Mouse (Mus musculus) spleen, adult 2 months (tissue): ENCODE results near the gene Prex1. TPM values are rescaled to one million over a fixed set of nuclear protein-coding genes. Genes with fewer than 3 reads are reported as not detected.
A peak's percentile ranks its signal among the peaks of the same experiment; 100 is the strongest.

ENCODE experiments used
- DNase-seq, 2 experiments: peaks; one replicate each; pipeline versions ENCODE4 v3.0.0 to v3.0.0-alpha.2; 2012 to 2021; ENCODE audit warnings: low spot score in 2 of 2, low read depth in 1 of 2
- H3K27ac ChIP-seq: fragments of 200-500 bp; 2 replicates; pipeline ENCODE4 v1.5.1; 2012; ENCODE audit warnings: low read length, inconsistent platforms; ENCODE audit not compliant: insufficient read depth
- H3K27me3 ChIP-seq: fragments of 200-500 bp; 2 replicates; pipeline ENCODE4 v1.6.1; 2012; ENCODE audit warnings: mild to moderate bottlenecking, moderate library complexity, low read length, inconsistent platforms; ENCODE audit not compliant: control insufficient read depth, insufficient read depth
- H3K36me3 ChIP-seq: fragments of 200-500 bp; 2 replicates; pipeline ENCODE4 v1.6.1; 2012; ENCODE audit warnings: mild to moderate bottlenecking, low read length, inconsistent platforms; ENCODE audit not compliant: control insufficient read depth, insufficient read depth
- H3K4me1 ChIP-seq: fragments of 200-500 bp; 2 replicates; pipeline ENCODE4 v1.6.1; 2011; ENCODE audit warnings: inconsistent platforms; ENCODE audit not compliant: control insufficient read depth, insufficient read depth, insufficient read length
- H3K4me3 ChIP-seq: fragments of 200-500 bp; 2 replicates; pipeline ENCODE4 v1.5.1; 2011; ENCODE audit warnings: mild to moderate bottlenecking, inconsistent platforms; ENCODE audit not compliant: insufficient read depth, insufficient read length; ENCODE audit errors: extremely low read depth
- CTCF ChIP-seq: fragments of 200-500 bp; IDR thresholded peaks from 2 replicates; pipeline ENCODE4 v1.5.1; 2011; ENCODE audit warnings: mild to moderate bottlenecking, inconsistent platforms; ENCODE audit not compliant: insufficient read depth, insufficient read length, insufficient replicate concordance; ENCODE audit errors: extremely low read depth
- POLR2A ChIP-seq: fragments of 200-500 bp; IDR thresholded peaks from 2 replicates; pipeline ENCODE4 v1.6.1; 2011; ENCODE audit warnings: low read depth, low read length, inconsistent platforms
- WGBS: fragments of 180-500 bp; shearing (Covaris S2); methylation state at CpG from one replicate; pipeline ENCODE4 v1.1.7; 2018; 5-methylcytosine and 5-hydroxymethylcytosine counted together
- polyA plus RNA-seq: library from polyadenylated mRNA; depleted of rRNA; stranded (reverse); fragments of >200 nt; gene quantifications from 2 replicates; pipeline ENCODE4 v1.2.3, GENCODE M21; 2012

Prex1 gene
- polyA plus RNA-seq, 1 experiment: 123 TPM

- TF ChIP-seq POLR2A (no peak), CTCF (no peak)
- Histone ChIP-seq H3K27me3 (no peaks in the 10 kb centered on the region), H3K4me1 (peaks cover 52% of the 10 kb centered on the region), H3K27ac (no peak overlapping the region), H3K36me3 (peaks cover 13% of the 10 kb centered on the region), H3K4me3 (no peak overlapping the region)
- DNase-seq: no peak
- WGBS: 86% methylated on average over 13 of the region's 13 CpGs
These were observed 80.9 kb downstream of the Prex1 start for GRCm38 (mm10) chr2:166632571-166633361.

GRCm38 (mm10) chr2:166631621-166632171, 81.9 kb downstream of the Prex1 start:
- Histone ChIP-seq H3K36me3 (peaks cover 9% of the 10 kb centered on the region), H3K27ac (peak overlapping the region; percentile 76), H3K27me3 (no peaks in the 10 kb centered on the region), H3K4me1 (peaks cover 56% of the 10 kb centered on the region), H3K4me3 (no peak overlapping the region)
- WGBS: 63% methylated on average over 10 of the region's 10 CpGs
- no peak for DNase-seq
- TF ChIP-seq CTCF (no peak), POLR2A (no peak)

GRCm38 (mm10) chr2:166631189-166631588, 82.4 kb downstream of the Prex1 start:
- Histone ChIP-seq H3K36me3 (peaks cover 9% of the 10 kb centered on the region), H3K4me3 (no peak overlapping the region), H3K4me1 (peaks cover 61% of the 10 kb centered on the region), H3K27ac (peak overlapping the region; percentile 76), H3K27me3 (no peaks in the 10 kb centered on the region)
- TF ChIP-seq CTCF (no peak), POLR2A (no peak)
- 43% methylated on average over 5 of the region's 5 CpGs for WGBS
- no peak for DNase-seq

- H3K4me1 ChIP-seq: peaks cover 71% of the 10 kb centered on the region
- peaks cover 9% of the 10 kb centered on the region for H3K36me3 ChIP-seq
- DNase-seq: peak in 1 of 2 experiments; percentile 74
- WGBS: 36% methylated on average over 17 of the region's 17 CpGs
- H3K27ac ChIP-seq: peak overlapping the region; percentile 76
- no peaks in the 10 kb centered on the region for H3K27me3 ChIP-seq
- no peak for TF ChIP-seq CTCF
- TF ChIP-seq POLR2A: no peak
- no peak overlapping the region for H3K4me3 ChIP-seq
These were observed 83.5 kb downstream of the Prex1 start for GRCm38 (mm10) chr2:166629941-166630674.

- TF ChIP-seq POLR2A: no peak
- TF ChIP-seq CTCF: no peak
- Histone ChIP-seq H3K4me1 (peaks cover 89% of the 10 kb centered on the region), H3K27ac (peak overlapping the region; percentile 87), H3K27me3 (no peaks in the 10 kb centered on the region), H3K4me3 (no peak overlapping the region), H3K36me3 (peaks cover 4% of the 10 kb centered on the region)
- WGBS: 26% methylated on average over 6 of the region's 6 CpGs
- DNase-seq: peak; percentile 55 to 66
These were observed 86.1 kb downstream of the Prex1 start for GRCm38 (mm10) chr2:166627578-166627977.

GRCm38 (mm10) chr2:166625219-166625618, 88.4 kb downstream of the Prex1 start:
- 23% methylated on average over 11 of the region's 11 CpGs for WGBS
- DNase-seq: peak; percentile 31 to 54
- no peak overlapping the region for H3K4me3 ChIP-seq
- no peaks in the 10 kb centered on the region for H3K27me3 ChIP-seq
- peaks cover 86% of the 10 kb centered on the region for H3K4me1 ChIP-seq
- H3K36me3 ChIP-seq: no peaks in the 10 kb centered on the region
- H3K27ac ChIP-seq: peak overlapping the region; percentile 39
- no peak for TF ChIP-seq CTCF
- no peak for TF ChIP-seq POLR2A

GRCm38 (mm10) chr2:166623081-166623567, 90.5 kb downstream of the Prex1 start:
- Histone ChIP-seq H3K36me3 (no peaks in the 10 kb centered on the region; the same call in 1 of the 2 replicates), H3K27ac (peak overlapping the region; percentile 77), H3K4me1 (peaks cover 87% of the 10 kb centered on the region), H3K27me3 (no peaks in the 10 kb centered on the region), H3K4me3 (no peak overlapping the region)
- WGBS: 18% methylated on average over 9 of the region's 9 CpGs
- peak in 1 of 2 experiments; percentile 54 for DNase-seq
- TF ChIP-seq POLR2A: no peak
- no peak for TF ChIP-seq CTCF
